Comparison of ENCODE assay signal across 11 mouse cellular contexts in genomic region chr3:107844001-107844400, GRCm38 (mm10). TPM values are rescaled to one million over a fixed set of nuclear protein-coding genes. Genes with fewer than 3 reads are reported as not detected.
DNase-seq lines count a peak whose midpoint lies in the region.
"Had no signal": no experiment of that assay in that cellular context is flagged by ENCODE, and none has a peak within 500 bp of the region (broad histone marks: within the 10 kb centered on the region; RNA-seq: fewer than 3 reads in every experiment).

No protein-coding gene starts in this region.

- DNase-seq in left cerebral cortex, postnatal 4 days, result peak; percentile 89
- no peak for DNase-seq in left cerebral cortex, postnatal 36 days (ENCODE audit: low spot score in 2 of 2)
- DNase-seq in MN1 (ENCODE audit: low spot score), result peak; percentile 66
- DNase-seq in adrenal gland, adult 8-10 months, result peak; percentile 68
- peak; percentile 58 for DNase-seq in kidney, adult 9 months
- no peak for DNase-seq in thymus, postnatal 36 days
- no peak for DNase-seq in frontal cortex, adult 2 months (ENCODE audit: extremely low spot score in 1 of 2, low spot score in 1 of 2)

- intact Hi-C loops in left cerebral cortex, postnatal 4 days (cut with DNase I), result no loop called here
- intact Hi-C loops in left cerebral cortex, postnatal 36 days (cut with DNase I), result no loop called here

RNA-seq across cellular contexts. Expression of gene Eps8l3, which starts 33.0 kb away (rescaled TPM):
- total RNA-seq in left cerebral cortex, postnatal 4 days (2021), result not detected
- total RNA-seq in left cerebral cortex, postnatal 36 days (2021), result not detected
- not detected for total RNA-seq in adrenal gland, adult 8-10 months (2022)
- not detected in 2 replicates for polyA plus RNA-seq in frontal cortex, adult 2 months (2012; rRNA removed)
- total RNA-seq: common myeloid progenitor, adult 5-6 weeks; heart, postnatal 10 days; megakaryocyte, adult 5-6 weeks had no signal
- polyA plus RNA-seq: forebrain, embryonic 16.5 days had no signal

RNA-seq across cellular contexts. Expression of gene Gstm5, which starts 51.6 kb away (rescaled TPM):
- total RNA-seq in left cerebral cortex, postnatal 4 days (2021), result 10 to 100 TPM; 80.6 to 81.3 TPM
- total RNA-seq in left cerebral cortex, postnatal 36 days (2021), result 100 to 1,000 TPM; 221 to 262 TPM
- total RNA-seq in adrenal gland, adult 8-10 months (2022), result 10 to 100 TPM; 28.1 to 51.7 (median 37.1) TPM
- polyA plus RNA-seq in frontal cortex, adult 2 months (2012; rRNA removed), result 366 and 387 TPM in 2 replicates

Comparison
In these comparisons a context has a peak if more than half of its experiments do, and no peak if none do; other contexts are left out.
1. DNase-seq: peak in left cerebral cortex, postnatal 4 days (single experiment), MN1 (single experiment), adrenal gland, adult 8-10 months (single experiment) and kidney, adult 9 months (single experiment); none in left cerebral cortex, postnatal 36 days (0 of 2), thymus, postnatal 36 days (0 of 2) and frontal cortex, adult 2 months (0 of 2).